Mouse (Mus musculus) liver, embryonic 14.5 days (tissue): Measurements from ENCODE around the gene Ror1.

Source experiments
- CTCF ChIP-seq: IDR thresholded peaks from 2 replicates; pipeline ENCODE4 v1.5.1; 2016; ENCODE audit warnings: antibody characterized with exemption, low read depth, control low read depth
- EP300 ChIP-seq: IDR thresholded peaks from 2 replicates; pipeline ENCODE4 v1.6.1; 2016; ENCODE audit warnings: antibody characterized with exemption, low read depth

GRCm38 (mm10) chr4:100120547-100120946 lies 25.0 kb downstream of the Ror1 start:
- TF ChIP-seq CTCF: no peak
- TF ChIP-seq EP300: no peak
